Mouse (Mus musculus) cerebellum, postnatal 25 days (tissue): ENCODE measurements around the gene Cant1.

ENCODE experiments used
- DNase-seq, 2 experiments: peaks; one replicate each; pipeline ENCODE4 v3.0.0; 2021; ENCODE audit warnings: mixed read lengths in 2 of 2

The Cant1 gene

DNA sequence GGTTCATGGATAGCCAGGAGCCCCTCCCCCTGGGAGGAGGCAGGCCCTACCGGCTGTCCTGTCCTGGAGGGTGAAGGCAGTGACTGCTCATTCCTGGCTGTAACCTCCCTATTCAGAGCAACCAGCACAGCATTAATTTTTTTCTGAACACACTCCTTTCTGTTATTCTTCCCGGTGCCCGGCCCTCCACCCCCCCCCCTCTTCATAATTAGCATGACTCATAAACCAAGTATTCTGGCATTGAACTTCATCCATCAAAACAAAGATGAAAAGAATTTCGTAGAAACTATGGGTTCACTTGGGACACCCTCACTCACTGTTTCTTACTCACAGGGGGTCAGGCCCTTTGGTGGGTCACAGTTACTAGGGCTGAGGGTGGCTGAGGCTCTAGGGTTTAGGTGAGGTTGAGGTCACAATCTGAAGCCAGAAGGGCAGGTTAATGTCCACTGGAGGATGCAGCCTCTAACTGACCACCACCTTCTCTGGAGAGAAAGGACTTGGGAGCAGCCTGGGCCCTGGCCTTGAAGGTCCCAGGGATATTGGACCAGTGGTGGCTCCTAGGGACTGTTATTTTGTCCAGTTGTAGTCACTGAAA, 11.5 kb upstream of the Cant1 start:
- no peak for DNase-seq

DNA sequence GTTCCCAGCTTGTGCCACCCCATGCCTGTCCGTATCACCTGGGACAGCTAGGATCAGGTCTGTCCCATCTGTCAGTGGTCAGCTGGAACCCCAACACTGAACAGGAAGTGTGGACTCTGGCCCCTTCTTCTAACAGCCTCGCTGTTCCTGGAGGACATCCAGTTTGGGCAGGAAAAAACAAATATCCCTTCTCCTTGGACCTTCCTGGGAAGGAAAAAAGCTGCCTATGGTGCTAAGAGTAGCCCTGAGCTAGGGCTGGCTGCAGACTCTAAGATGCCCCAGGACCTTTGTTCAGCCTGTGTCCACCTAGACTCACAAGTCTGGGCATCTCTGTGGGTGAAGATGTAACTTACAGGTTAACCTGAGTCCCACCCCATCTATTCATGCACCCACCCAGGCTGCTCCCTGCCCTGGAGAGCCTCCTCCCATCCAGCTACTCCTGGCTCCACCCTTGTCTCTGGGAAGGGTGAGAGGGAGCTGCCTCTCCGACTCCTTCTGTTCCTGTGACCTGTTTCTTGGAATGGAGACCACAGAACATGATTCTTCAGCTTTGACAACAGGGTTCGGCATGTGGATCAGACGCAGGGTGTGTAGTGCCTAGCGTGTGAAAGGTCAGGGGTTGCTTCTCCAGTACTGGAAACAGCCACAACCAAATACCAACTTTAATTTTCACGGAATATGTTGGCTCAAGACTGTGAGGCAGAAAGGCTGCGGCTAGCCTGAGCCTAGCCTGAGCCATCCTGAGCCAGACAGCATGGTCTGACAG, 10.2 kb upstream of the Cant1 start:
- DNase-seq: no peak

DNA sequence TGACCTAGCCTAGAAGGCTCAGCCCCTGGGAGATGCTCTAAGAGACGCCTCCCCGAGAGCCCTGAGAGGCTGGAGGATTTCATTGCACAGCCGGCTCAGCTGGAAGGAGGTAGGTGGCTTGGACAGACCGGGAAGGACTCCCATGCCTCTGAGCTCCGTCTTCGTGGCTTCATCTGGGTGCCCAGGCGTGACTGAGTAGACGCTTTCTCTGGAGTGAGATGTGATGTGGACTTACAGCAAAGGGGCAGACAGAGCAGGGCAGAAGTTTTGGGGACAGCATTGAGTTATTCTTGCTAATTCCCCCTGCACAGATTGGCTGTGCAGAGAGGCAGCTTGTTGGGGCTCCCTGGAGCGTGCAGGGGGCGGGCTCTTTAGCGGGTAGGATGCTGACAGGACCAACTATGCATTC, 9.6 kb upstream of the Cant1 start:
- DNase-seq: no peak

DNA sequence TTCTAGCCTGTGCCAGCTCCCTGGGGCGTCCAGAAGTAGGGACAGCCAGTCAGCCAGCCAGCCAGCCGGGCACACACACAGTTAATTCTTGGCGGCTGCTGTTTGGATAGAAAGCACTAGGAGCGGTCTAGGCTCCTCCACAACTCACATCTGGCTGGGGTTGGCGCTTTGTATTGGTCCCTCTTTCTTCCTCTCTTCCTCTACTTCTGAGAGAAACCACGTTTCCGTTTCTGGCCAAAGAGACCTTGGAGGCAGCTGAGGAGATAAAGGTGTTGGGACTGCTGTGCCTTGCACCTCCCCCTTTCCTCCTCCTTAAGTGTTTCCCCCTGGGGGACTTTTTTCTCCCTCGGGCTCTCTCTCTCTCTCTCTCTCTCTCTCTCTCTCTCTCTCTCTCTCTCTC, 9.1 kb upstream of the Cant1 start, which contains the start of gene C1qtnf1:
C1qtnf1 (plus strand) TSS at position 218 of the 400 bp plus-strand sequence.
- DNase-seq: no peak

DNA sequence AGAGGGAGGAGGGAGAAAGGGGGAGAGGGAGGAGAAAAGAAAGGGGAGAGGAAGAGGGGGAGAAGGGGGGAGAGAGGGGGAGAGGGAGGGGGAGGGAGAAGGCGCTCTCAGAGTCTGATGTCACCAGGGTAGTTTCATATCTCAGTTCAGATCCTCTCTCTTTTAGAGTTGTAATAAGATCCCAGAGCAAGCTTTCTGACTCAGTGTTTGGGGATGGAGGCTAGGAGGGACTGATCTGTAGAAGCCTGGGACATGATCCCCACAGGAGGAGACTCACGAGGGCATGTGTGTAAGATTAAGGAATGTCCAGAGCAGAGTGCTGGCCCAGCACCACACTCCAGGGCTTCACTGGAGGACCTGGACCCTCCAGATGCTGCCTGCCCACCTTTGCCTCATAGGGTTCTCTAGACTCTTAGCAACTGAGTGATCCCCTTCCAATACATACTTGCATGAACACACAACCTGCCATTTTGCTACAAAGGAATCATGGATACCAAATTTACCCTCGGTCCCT, 8.4 kb upstream of the Cant1 start:
- no peak for DNase-seq

DNA sequence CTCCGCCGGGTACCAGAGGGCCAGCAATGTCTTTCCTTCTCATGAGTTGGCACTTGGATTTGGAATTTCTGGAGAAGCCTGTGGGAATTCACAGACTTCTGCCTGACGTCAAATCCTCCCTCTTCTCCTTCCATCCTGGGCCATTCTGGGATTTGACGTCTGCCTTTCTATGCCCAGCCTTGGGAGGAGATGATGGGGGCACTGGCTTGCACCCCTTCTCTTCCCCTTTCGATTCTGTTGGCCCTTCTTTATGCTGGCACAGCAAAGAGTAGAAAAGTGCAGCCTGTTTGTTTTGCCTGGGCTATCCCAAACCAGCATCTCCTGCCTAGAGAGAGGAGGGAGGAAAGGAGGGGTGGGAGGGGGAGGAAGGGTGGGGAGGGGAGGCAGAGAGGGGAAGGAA, 7.9 kb upstream of the Cant1 start:
- no peak for DNase-seq

DNA sequence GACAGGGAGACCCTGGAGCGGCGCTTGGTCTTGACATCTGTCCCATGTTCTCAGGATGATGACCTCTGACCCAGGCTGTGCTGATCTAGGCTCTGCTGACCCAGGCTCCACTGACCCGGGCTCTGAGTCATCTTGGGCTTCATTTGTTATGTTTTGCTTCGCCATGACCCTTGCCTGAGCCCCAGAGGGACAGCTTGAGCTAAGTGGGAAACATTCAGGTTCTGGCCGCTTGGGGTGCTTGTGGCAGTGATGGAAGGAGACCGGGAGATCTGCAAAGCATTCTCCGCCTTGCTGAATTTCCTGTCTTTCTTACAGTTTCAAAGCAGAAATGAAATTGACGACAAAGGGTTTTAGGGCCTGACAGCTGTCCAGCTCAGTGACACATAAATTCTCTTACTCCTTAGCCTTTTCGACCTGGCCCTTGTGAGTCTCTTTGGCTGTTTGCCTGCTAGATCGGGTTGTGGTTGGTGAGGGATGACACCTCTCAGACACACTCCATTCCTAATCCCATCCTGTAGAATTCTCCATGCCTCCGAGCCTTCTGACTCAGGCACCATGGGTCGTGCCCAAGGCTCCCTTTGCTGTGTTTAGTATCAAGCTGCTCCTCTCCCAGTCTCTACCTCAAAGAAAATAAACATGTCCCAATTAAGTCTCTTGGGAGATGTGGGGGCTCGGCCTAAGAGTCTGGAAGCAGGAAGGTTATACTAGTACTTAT, 5.9 kb upstream of the Cant1 start:
- DNase-seq: no peak

DNA sequence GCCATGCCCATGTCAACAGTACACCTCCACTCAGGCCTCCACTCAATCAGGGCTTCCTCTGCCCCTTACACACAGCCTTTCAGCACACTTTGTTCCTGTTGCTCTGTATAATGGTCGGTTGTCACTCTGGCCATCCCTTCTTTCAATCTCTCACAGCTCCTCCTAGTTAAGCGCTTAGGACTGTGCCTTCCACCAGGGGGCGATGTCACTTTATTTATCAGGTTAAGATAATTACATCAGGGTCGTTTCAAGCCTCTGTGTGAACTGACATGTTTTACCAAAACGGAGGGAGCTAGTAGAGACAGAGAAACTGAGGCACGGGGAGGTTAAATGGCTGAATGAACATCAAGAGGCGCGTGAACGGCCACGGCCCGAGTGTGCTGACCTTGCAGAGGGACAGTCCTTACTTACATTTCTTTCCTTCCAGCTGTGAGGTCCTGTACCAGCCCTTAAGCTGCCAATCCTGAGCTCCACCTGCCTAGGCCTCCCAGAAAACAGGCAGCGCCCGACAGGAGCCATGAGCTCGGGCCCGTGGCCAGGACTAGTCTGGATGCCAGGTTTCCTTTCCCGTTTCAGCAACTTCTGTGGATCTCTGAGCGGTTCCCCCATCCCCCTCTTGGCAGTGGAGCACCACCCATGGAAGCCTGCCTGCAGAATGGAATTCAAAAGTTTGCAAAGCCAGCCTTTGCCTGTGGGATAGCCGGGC, 4.5 kb upstream of the Cant1 start:
- peak; percentile 79 to 87 for DNase-seq

DNA sequence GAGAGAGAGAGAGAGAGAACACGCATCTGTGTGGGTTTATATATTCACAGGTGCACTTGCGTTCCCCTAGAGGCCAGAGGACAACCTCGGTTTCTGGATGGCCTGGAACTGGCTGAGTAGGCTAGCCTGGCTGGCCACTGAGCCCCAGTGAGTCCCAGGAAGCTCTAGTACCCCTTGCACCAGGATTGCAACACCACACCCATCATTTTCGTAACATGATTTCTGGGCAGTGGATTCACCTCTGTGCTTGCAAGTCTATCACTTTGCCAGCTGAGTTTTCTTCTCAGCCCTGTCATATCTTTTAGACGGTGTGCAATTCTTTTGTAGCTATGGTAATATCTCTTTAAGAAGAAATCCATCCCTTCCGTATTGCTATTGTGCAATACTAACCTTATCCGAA, 1.4 kb upstream of the Cant1 start:
- no peak for DNase-seq

DNA sequence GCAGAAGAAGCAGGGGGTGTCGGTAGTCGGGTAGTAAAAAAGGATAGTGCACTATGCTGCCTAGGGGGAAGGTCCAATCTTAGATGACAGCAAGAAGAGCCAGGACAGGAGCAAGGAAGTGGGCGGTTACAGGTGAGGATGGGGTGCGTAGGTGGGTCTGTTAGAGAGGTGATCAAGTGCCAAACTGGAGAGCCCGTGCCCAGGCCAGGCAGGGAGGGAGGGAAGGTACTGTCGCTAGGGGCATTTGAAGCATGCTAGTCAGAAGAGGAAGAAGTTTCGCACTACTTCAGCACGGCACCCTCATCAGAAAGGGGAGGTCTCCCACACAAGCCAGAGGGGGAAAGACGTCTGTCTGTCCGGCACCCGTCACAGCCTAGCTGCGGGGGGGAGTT, 448 bp downstream of the Cant1 start:
- no peak for DNase-seq

DNA sequence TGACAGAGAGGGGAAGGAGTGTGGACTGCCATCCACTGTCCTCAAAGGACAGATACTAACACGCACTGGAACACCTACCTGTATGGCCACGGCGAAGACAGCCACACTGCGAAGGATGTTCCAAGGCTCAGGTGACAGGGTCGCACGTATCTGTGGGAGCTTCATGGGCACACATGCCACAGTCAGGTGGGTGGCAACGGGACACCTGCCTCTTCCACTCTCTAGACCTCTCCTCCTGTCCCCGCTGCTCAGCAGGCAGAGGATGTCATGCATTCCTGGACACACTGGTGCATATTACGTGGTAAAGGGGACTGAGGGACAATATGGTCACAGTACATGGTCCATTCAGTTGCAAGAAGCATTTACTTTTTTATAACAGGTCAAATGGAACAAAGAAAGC, 1.4 kb downstream of the Cant1 start:
- no peak for DNase-seq

DNA sequence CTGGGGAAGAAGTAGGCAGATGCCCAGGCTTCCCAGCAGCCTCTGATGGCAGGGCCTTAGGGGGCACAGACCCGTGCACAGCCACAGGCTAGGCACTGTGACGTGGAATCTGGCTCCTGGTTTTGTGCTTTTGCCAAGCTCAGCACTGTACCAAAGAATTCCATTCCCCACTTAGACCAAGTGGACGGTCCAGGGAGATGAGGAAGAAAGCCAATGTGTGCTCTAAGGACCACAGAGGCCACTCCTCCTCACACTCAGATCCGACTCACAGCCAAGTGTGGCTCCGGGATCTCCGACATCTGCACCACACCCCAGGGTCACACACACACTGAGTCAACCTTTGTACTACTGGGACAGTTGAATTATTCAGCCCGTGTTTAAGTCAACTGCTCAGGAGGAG, 2.8 kb downstream of the Cant1 start:
- no peak for DNase-seq

DNA sequence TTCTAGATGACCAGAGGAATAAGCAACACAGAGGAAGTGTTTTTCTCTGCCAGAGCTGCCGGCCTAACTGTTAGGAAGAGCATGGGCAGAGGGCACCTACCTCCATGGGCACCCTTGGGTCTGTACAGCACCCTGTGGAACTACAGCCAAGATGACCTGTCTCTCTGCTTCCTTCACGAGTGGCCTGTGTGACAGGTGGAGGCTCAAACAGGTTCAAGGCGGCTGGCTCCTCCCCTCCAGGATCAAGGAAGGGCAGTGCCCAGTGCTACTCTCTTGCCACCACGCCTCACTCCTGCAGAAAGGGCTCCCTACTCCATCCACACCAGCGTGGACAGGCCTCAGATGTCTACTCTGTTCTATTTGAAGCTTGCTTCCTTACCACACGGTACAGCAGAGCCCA, 3.3 kb downstream of the Cant1 start:
- DNase-seq: no peak

DNA sequence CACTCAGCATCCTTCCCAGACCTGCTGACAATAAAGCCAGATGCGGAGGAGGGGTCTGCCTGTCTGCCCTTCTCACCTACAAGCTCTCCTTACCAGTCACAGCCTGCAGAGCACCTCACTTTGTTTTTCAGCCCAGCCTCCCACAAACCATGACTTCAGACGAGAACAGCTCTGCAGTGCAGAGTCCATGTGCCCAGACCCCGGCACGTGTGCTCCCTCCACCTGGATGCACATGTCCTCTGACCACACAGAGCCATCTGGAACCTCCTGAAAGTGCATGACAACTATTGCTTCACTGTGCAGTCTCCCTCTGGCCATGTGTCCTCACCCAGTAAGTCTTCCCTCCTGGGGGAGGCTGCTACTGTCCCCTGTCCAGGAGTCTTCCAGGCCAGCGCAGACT, 4.6 kb downstream of the Cant1 start:
- DNase-seq: no peak

DNA sequence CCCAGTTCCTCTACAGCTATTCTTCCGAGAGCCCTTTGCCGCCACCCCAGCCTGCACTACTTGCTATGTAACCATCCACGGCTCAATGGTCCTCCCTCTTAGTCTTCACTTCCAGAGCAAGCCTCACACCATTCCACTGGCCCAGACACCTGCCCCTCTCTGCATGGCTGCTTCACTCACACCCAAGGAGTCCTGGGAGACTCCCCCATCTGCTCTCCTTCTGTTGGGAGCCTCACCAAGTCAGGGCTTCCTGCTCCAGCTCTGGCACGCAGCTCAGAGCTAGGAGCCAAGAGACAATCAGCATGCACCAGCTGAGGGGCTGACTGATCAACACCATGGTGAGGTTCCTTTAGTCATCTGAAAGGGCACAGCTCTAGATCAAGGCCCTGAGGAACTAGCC, 5.8 kb downstream of the Cant1 start:
- DNase-seq: peak; percentile 63 to 65

DNA sequence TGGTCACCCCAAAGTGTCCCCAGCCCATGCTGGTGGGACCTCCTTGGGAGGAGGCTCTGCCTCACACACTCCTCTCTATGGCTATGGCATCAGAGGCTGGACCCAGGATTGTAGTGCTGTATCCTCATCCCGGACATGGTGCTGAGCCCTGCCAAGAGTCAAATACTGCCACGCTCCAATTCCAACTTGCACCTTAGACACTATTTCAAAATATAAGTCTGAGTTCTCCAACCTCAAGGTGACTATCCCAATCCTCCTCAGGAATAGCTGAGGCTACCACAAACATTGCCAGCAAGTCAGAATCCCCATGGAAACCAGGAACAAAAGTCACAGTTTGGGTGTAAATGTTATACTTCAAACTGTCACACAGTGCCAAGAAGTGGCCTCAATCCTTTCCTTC, 6.3 kb downstream of the Cant1 start:
- DNase-seq: no peak

DNA sequence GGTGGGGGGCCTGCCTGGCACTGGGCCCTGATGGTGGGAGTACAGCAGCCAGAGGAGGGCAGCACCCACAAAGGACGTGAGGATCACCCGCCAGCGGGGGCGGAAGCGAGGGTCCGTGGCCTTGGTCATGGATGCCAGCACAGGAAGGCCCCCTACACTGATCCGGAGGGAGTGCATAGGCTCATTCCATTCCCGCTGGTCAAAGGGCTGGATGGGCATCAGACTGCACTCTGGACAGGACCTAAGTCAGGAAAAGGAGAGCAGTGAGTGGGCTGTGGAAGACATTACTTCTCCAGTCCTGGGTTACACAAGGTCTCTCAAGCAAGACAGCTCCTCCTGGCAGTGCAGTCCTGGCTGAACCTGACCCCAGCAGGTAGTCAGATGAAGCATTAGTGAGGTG, 7.6 kb downstream of the Cant1 start:
- DNase-seq: no peak

DNA sequence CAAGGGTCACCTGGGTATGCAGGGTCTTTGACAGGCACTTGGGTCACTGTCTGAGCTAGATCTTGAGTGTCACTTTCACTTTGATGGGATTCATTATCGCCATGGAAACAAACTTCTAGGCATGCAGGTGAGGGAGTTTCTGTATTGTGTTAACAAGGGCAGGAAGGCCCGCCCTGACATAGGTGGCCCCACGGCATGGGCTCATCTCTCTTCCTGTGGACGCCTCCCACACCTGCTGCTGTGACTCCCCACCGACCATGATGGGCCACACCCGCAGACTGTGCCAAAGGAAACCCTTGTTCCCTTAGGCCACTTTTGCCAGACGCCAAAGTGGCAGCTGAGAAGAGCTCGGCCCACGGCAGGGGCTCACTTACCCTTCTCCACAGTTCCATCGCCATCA, 8.4 kb downstream of the Cant1 start:
- no peak for DNase-seq

DNA sequence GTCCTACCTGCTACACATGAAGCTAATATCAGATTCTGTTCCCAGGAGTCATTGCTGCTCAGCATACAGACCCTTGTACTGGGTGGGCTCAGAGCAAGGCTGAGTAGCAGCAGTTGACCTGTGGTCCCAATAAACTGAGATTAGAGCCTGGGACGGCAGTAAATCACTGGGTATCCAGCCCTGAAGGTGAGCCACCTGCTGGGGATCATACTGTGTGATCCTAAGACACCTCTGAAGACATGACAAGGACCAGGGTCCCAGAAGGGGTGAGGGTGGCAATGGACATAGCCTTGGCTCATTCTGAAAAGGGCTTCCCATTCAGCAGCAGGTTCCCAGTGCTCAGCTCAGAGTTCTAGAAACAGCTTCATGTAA, 8.8 kb downstream of the Cant1 start:
- DNase-seq: no peak

DNA sequence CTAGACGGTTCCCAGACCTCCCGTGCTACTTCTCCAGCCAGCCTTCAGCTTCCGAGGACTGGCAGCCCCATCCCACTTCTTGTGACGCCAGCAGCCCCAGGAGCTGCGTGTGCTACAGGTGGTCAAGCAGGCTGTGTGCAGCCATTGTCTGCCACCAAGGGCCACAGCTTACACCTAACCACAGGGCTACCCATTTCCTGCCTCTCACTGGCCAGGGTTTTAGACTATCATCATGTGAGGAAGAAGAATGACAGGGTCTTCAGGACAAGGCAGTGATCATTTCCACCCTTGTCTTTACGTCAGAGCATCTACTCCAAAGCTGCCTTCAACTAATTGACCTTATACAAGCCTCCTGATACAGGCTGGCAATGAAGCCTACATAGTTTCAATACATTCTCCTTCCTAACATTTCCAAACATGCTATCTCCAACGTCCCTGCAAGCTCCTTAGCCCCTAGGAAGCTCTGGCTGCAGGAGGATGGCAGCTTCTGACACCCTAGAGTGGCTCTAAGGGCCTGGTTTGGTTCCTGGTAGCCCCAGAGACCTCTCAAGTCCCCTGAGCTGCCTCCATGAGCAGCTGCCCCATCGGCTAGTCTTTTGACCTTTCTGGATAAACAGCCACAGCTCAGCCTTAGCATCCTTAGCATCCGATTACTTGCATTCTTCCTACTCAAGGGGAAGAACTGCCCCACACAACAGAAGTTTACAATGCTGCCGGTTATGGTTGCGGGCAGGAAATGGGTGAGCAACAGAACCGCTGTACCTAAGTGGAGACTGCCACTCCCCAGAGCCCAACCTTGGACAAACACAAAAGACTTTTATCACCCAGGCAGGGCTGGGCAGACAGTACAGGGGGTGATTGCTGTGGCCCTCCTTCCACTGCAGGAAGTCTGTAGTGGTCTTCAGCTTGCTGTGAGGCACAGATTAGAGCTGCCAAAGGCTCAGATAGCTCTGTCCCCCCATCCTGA, 9.5 kb downstream of the Cant1 start:
- no peak for DNase-seq

DNA sequence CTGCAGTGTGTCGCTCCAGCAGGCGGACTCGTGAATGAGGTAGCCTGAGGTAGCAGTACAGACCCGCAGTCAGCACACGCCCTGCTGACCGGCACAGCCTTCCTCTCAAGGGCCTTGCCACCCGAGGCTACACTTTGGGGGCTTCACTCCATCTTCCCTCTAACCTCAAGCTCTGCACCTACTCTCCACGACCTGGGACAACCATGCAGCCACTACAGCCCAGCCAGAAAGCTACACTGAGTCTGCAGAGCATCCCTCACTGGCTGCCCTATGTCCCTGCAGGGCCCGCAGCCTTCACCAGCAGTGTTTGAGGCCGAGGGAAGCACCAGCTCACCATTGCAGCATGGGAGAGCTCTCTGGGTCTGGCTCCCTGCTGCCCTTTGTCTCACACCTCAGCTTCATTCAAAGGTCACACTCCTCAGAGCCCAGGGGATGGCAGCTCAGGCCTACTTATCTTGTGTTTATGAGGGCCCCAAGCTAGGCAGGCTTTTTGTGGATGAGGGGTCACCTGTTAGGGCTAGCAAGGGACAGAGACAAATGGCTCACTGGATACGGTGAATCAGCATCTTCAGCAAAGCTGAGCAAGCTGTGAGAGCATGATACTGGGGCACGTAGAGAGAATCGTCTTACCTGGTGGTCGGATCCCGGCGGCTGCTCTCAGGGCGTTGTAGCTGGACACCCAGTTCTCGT, 10.7 kb downstream of the Cant1 start:
- peak in 1 of 2 experiments; percentile 5 for DNase-seq
